Mouse (Mus musculus): Measurements from ENCODE around the gene Qrich2. TPM values are rescaled to one million over a fixed set of nuclear protein-coding genes. Genes with fewer than 3 reads are reported as not detected.
"Not testable (repeated sequence)": the region's sequence is repeated elsewhere in the genome, so short reads cannot be mapped to it uniquely, and the experiment has no call there.

Gene Qrich2
- total and polyA plus RNA-seq, 2 experiments from 2014 or later, result 0.14 TPM; not detected in 1

DNA sequence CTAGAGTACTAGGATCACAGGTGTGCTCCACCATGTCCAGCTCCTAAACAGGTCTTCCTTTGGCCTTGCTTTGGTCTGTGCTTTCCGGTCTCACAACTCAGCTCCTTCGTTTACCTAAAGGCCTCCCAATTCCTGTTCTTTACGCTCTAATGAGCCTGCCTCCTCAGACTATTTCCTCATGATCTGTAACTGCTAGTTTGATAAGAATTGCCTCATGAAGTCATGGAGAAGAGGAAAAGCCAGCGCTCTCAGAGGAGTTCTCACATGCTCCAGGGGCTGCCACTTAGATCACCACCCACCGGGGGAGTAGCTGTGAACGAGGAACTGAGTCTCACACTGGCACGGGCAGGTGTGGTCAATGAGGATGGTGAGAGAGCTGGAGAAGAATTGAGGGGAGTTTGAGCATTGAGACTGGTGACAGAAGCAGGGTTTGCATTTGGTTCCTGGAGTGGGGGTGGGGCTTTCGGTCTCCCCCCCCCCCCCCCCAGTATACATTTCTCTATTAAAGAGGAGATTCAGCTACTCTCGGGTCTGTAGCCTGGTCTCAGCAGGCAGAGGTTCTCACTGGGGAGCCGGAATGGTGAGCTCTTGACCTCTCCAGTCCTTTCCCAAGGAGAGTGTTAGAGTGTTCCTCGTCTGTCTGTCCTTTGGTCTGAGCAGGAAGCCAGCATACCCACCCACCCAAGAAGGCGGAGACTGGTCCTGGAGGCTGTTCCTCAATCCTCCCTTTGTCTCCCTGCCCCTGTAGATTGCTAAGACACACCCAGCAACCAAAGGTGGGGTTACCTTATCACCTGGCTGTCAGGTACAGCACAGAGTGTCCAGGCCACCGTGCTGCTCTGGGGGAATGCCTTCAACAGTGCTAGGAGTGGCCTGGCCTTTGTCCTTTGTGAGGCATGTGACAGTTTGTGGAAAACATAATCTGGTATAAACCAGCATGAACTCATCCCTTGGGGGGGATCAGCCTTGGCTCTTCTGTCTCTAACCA is 36.9 kb downstream of the Qrich2 start:
- Histone ChIP-seq H3K36me3 (ENCODE audit: insufficient read depth, low read length) (no peaks in the 10 kb centered on the region), H3K4me1 (ENCODE audit: insufficient read depth, low read length) (no peaks in the 10 kb centered on the region), H3K4me2 (ENCODE audit: low read depth, low read length, poor library complexity, severe bottlenecking) (no peak overlapping the region), H3K9me3 (ENCODE audit: low read length) (no peaks in the 10 kb centered on the region), H3K27ac (ENCODE audit: low read depth, low read length) (no peak overlapping the region), H3K4me3 (ENCODE audit: low read depth, low read length) (no peak overlapping the region), H3K27me3 (ENCODE audit: insufficient read depth, low read length) (no peaks in the 10 kb centered on the region), H3K9ac (replicated peaks; ENCODE audit: low read length, poor library complexity, severe bottlenecking) (no peak overlapping the region)
- ATAC-seq (ENCODE audit: low FRiP score), result no peak
- no peak for DNase-seq (ENCODE audit: low spot score)
- 54% methylated on average over 12 of the region's 13 CpGs for WGBS
- TF ChIP-seq CTCF (IDR thresholded peaks at IDR 0.05), result no peak

DNA sequence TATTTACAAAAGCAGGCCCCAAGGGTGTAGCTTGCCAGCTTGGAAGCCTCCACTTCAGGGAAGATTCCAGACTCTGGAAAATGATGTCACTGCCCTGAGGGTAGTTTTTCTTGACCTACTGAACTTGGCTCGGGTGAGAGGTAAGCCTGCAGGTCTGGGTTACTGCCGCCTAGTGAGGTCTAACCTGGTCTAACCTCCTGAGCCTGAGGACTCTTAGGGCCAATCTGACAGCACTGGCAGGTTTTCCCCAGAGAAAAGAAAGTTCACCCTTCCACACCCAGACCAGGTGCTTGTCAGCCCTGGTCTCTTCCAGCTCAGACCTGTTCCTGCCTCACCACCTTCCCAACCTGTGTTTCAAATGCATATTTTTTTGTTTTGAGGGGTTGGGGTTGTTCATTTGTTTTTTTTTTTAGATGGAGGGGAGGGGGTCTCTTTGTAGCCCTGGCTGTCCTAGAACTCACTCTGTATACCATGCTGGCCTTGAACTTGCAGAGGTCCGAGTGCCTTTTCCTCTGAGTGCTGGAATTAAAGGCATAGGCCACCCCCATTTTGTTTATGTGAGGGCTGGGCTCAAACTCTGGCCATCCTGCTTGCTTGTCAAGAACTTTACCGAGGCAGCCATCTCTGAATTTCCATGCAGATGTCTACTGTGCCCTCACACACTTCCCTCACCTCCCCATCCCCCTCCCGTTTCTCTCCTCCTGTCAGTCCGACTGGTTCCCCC is 39.0 kb downstream of the Qrich2 start:
- TF ChIP-seq CTCF (IDR thresholded peaks at IDR 0.05), result no peak
- ATAC-seq (ENCODE audit: low FRiP score) (no peak), DNase-seq (ENCODE audit: low spot score) (no peak)
- H3K27me3 ChIP-seq (ENCODE audit: insufficient read depth, low read length), result no peaks in the 10 kb centered on the region
- H3K4me1 ChIP-seq (ENCODE audit: insufficient read depth, low read length), result no peaks in the 10 kb centered on the region
- H3K9me3 ChIP-seq (ENCODE audit: low read length), result no peaks in the 10 kb centered on the region
- H3K9ac ChIP-seq (replicated peaks; ENCODE audit: low read length, poor library complexity, severe bottlenecking), result no peak overlapping the region
- no peaks in the 10 kb centered on the region for H3K36me3 ChIP-seq (ENCODE audit: insufficient read depth, low read length)
- H3K4me3 ChIP-seq (ENCODE audit: low read depth, low read length), result no peak overlapping the region
- no peak overlapping the region for H3K4me2 ChIP-seq (ENCODE audit: low read depth, low read length, poor library complexity, severe bottlenecking)
- WGBS, result 80% methylated on average over 6 of the region's 6 CpGs
- no peak overlapping the region for H3K27ac ChIP-seq (ENCODE audit: low read depth, low read length)

DNA sequence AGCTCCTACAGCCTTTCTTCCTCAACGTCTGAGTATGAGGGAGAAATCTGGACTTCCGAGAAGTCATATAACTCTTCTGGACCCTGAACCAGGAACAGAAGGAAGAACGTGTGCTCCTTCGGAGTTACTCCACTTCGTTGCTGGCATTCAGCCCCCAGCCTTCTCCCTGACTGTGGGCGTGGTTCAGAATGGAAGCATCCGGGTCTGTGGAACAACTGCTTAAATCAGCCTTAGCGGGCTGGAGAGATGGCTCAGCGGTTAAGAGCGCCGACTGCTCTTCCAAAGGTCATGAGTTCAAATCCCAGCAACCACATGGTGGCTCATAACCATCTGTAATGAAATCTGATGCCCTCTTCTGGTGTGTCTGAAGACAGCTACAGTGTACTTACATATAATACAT is 39.7 kb downstream of the Qrich2 start:
- not testable (repeated sequence) for H3K27ac ChIP-seq (ENCODE audit: low read depth, low read length); ATAC-seq (ENCODE audit: low FRiP score); H3K4me2 ChIP-seq (ENCODE audit: low read depth, low read length, poor library complexity, severe bottlenecking); H3K27me3 ChIP-seq (ENCODE audit: insufficient read depth, low read length); H3K9me3 ChIP-seq (ENCODE audit: low read length); H3K4me3 ChIP-seq (ENCODE audit: low read depth, low read length); H3K9ac ChIP-seq (replicated peaks; ENCODE audit: low read length, poor library complexity, severe bottlenecking); DNase-seq (ENCODE audit: low spot score); H3K36me3 ChIP-seq (ENCODE audit: insufficient read depth, low read length); H3K4me1 ChIP-seq (ENCODE audit: insufficient read depth, low read length)
- WGBS, result 86% methylated on average over 11 of the region's 11 CpGs

DNA sequence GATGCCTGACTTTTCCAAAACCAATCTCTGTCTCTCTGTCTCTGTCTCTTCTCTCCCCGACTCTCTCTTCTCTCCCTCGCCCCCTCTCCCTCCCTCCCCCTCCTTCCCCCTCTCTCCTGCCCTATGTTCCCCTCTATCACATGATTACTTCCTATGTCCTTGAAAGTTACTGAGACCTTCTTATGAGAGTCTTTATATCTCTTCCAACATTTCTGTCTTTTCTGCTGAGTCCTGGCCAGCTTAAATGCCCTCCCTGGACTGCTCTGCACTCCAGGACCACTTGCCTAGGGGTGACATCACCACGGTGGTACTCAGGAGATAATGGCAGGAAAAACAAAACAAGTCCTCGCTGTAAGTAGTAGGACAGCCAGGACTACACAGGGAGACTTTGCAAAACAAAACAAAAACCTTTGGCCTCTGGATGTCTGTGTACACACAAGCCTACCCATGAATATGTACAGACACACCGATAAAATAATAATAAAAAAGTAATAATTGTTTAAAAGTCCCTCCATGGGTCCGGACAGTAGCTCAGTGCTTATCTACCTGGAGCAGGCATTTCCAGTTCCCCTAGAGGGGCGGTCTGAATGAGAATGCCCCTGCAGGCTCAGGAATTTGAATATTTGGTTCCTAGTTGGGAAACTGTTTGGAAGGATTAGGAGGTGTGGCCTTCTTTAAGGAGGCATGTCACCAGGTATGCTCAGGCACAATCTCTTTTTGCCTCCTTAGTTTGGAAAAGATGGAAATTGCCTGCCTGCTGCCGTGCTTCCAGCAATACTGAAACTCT is 41.2 kb downstream of the Qrich2 start:
- H3K9me3 ChIP-seq (ENCODE audit: low read length), result no peaks in the 10 kb centered on the region
- H3K36me3 ChIP-seq (ENCODE audit: insufficient read depth, low read length), result no peaks in the 10 kb centered on the region
- H3K4me2 ChIP-seq (ENCODE audit: low read depth, low read length, poor library complexity, severe bottlenecking), result no peak overlapping the region
- 56% methylated on average over 8 of the region's 8 CpGs for WGBS
- no peak overlapping the region for H3K4me3 ChIP-seq (ENCODE audit: low read depth, low read length)
- ATAC-seq (ENCODE audit: low FRiP score) (no peak), DNase-seq (ENCODE audit: low spot score) (no peak)
- no peak overlapping the region for H3K9ac ChIP-seq (replicated peaks; ENCODE audit: low read length, poor library complexity, severe bottlenecking)
- no peaks in the 10 kb centered on the region for H3K27me3 ChIP-seq (ENCODE audit: insufficient read depth, low read length)
- H3K27ac ChIP-seq (ENCODE audit: low read depth, low read length), result no peak overlapping the region
- H3K4me1 ChIP-seq (ENCODE audit: insufficient read depth, low read length), result no peaks in the 10 kb centered on the region
- TF ChIP-seq CTCF (IDR thresholded peaks at IDR 0.05), result no peak

DNA sequence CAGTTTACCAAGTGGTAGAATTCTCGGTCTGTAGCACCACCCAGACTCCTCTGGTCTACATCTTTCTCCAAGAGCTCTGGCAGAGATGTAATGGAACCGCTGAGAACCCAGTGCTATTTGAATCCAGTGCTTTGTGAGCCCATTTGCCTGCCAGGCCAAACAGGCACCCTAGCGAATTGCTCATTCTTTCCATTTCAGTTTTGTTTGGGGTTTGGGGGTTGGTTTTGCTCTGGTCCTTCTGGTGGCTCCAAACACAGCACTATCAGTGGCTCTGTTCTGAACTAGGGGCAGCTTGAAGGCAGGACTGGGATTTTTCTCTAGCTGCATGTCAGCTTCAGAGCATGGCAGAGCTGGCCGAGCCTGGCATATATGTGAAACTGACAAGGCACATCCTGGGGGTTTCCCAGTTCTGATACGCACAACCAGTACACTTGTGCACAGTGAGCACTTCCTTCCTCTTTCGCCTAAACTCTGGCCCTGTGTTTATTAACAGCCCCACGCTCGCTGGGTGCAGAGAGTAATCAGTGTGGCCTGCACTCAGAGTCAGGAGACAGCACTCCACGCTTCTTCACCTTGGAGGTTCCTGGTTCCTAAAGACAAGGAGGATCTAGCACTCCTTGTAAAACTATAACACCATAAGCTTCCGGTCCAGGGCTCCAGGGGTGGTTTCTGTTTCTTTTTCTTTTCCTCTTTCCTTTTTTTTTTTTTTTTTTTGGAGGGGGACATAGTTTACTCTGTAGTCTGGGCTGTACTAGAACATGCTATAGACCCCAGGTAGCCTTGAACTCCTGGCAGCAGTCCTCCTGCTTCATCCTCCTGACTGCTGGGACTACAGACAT is 42.0 kb downstream of the Qrich2 start:
- no peak overlapping the region for H3K4me2 ChIP-seq (ENCODE audit: low read depth, low read length, poor library complexity, severe bottlenecking)
- no peak overlapping the region for H3K27ac ChIP-seq (ENCODE audit: low read depth, low read length)
- no peak overlapping the region for H3K4me3 ChIP-seq (ENCODE audit: low read depth, low read length)
- H3K27me3 ChIP-seq (ENCODE audit: insufficient read depth, low read length), result no peaks in the 10 kb centered on the region
- ATAC-seq (ENCODE audit: low FRiP score) (no peak), DNase-seq (ENCODE audit: low spot score) (no peak)
- H3K9me3 ChIP-seq (ENCODE audit: low read length), result no peaks in the 10 kb centered on the region
- no peak for TF ChIP-seq CTCF (IDR thresholded peaks at IDR 0.05)
- no peak overlapping the region for H3K9ac ChIP-seq (replicated peaks; ENCODE audit: low read length, poor library complexity, severe bottlenecking)
- H3K36me3 ChIP-seq (ENCODE audit: insufficient read depth, low read length), result no peaks in the 10 kb centered on the region
- 86% methylated on average over 10 of the region's 10 CpGs for WGBS
- H3K4me1 ChIP-seq (ENCODE audit: insufficient read depth, low read length), result no peaks in the 10 kb centered on the region

Data from midbrain, postnatal 0 days (tissue).